Mouse (Mus musculus): Measurements from ENCODE around the gene Kif26a.

Kif26a gene

GRCm38 (mm10) chr12:112130161-112130860 is 15.7 kb upstream of the Kif26a start:
- DNase-seq (ENCODE audit: low read depth, low spot score), result no peak

DNA sequence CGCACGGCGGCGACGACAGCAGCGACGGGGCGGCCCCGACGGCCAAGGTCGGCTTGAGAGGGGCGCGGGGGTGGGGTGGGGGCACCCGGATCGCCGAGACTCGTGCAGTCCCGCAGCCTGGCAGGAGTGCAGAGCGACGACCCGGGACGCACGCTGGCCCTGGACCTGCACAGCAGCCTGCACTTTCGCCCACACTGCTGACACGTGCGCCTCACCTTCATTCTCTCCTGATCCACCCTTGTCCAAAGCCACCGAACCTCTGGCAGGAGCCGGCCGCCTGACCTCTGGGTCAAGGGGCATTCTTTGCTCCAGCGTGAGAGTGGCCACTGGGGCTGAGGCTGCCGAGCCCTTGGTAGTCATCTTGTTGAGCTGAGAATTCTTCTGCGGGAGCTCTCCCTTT is 15.1 kb upstream of the Kif26a start:
- DNase-seq (ENCODE audit: low read depth, low spot score), result no peak

DNA sequence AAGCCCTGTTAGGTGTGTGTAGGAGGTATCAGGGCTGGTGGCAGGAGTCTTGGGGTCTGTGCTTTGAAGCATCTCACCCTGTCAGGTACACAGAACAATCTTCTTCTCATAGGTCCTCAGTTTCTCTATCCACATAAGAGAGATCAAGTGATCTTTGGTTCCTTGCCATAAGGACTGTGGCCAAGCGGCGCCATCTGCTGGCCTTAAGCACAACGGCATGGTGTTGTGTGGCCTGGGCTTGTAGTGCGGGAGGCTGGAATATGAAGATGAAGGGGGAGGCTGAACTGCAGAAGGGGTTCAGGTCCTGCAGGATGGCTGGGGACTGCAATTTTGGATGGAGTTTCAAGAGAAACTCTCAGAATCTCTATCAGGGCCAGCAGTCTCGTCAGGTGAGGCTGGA is 5.8 kb upstream of the Kif26a start:
- peak; percentile 80 for DNase-seq (ENCODE audit: low read depth, low spot score)

DNA sequence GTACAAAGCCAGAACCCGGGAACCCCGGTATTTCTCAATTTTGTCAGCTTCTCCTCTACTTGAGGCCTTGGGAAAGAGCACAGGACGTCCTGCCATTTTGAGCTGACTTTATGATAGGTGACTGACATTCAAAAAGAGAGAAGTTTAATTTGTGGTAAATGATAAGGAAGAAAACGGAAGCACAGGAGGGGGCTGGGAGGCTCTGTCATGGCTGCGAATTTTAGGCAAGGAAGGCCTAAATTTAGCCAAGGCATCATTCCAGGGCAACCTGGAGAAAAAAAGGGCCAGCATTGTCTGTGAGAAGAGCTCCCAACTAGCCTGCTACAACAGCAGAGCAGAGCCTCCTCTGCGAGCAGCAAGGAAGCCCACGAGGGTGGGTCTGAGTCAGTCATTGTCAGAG is 5.3 kb upstream of the Kif26a start:
- DNase-seq (ENCODE audit: low read depth, low spot score), result no peak

GRCm38 (mm10) chr12:112141300-112141699 is 4.7 kb upstream of the Kif26a start:
- DNase-seq (ENCODE audit: low read depth, low spot score), result no peak

DNA sequence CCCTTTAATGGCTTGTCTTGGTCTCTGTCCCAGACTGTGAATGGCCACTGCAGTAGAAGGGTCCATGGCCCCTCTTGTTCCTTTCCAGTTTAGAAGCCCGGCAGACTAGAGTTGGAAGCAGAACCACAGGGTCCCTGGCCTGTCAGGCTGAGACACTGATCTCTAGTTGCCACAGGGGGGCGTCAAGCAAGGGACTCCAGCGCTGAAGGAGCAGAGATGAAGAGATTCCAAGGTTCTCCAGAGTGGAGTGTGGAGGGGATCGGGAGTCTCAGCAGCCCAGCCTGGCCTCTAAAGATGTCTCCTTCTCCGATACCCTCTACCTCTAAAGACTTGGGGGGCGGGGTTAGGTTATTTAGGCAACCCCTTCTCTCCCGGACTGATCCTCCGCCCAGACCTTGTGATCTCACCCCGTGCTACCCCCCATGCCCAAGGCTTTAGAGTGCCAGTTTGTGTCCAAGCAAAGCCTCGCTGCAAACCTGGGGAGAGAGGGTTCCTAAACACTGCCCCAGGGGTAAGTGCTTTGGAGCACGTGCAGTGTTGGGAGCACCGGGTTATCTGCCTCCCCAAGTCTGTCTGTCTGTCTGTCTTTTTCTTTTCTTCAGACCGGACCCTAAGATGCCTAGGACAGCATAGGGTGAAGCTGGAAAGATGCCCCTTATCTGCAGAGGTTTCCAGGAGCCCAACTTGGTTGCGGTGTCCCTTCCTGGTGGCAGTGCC is 2.7 kb upstream of the Kif26a start:
- DNase-seq (ENCODE audit: low read depth, low spot score), result peak; percentile 62

DNA sequence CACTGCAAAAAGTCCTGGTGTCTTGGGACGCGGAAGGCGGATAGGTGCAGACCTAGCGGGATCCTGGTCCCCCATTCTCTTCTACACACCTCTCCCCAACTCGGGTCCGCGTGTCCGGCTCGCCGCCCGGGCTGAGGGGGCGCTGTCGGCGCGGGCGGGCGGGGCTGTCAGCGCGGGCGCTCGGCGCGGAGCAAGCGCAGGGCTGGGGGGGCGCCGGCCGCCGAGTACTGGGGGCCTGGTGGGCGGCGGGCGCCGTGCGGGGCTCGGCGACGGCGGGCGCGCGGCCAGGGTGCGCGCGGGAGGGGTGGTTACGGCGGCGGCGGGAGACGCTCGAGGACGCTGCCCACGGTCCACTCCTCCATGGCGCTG is 2.2 kb upstream of the Kif26a start:
- no peak for DNase-seq (ENCODE audit: low read depth, low spot score)

- DNase-seq (ENCODE audit: low read depth, low spot score), result no peak
Observed at GRCm38 (mm10) chr12:112144377-112145115, 1.5 kb upstream of the Kif26a start.

DNA sequence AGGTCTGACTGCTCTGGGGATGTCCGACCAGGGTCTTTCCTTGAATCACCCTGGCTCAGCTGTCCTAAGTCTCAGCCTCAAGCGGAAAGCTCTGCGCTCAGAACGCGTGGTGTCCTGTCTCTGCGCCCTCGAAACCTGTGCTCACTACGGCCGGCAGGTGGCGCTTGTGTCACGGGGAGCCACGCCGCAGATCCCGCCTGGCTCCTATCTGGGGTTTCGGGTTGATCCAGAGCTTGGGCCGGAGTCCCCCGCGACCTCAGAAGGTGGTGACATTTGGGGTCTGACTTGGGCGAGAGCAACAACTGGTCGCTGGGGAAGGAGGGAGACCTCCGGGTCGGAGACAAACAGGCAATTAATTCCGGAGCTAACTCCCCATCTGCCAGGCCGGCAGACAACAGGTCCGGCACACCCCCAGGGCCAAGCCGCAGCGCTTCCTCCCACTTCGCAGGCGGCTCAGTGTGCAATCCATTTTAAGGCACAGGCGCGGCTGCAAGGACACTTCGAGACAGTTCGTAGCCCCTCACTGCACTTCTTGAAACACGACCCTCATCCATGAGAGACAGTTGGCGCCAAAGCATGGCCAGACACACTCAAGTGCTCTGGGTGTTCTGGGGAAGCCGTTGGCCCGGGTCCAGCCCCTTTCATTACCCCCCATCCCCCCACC is 665 bp upstream of the Kif26a start:
- DNase-seq (ENCODE audit: low read depth, low spot score), result peak; percentile 76

- DNase-seq (ENCODE audit: low read depth, low spot score), result no peak
Observed at GRCm38 (mm10) chr12:112147365-112147764, 1.4 kb downstream of the Kif26a start.

- DNase-seq (ENCODE audit: low read depth, low spot score), result no peak
Observed at GRCm38 (mm10) chr12:112150011-112150410, 4.0 kb downstream of the Kif26a start.

- DNase-seq (ENCODE audit: low read depth, low spot score), result no peak
Observed at GRCm38 (mm10) chr12:112151244-112151979, 5.4 kb downstream of the Kif26a start.

DNA sequence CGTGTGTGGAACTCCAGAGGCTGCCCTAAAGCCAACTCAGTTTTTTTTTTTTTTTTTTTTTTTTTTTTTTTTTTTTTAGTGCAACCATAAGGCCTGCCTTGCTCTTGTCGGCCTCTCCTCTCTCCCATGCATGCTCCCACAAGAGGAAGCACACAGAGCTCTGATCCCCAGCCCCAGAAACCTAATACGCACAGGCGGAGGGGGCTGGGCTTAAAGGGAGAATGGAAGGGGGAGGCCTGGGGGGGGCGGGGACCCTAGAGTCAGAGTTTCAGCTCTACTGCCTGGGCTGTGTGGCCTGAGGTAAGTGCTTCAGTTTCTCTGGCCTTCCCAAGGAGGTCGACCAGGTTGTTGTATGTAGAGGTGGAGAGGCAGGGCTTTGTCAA is 6.0 kb downstream of the Kif26a start:
- no peak for DNase-seq (ENCODE audit: low read depth, low spot score)

DNA sequence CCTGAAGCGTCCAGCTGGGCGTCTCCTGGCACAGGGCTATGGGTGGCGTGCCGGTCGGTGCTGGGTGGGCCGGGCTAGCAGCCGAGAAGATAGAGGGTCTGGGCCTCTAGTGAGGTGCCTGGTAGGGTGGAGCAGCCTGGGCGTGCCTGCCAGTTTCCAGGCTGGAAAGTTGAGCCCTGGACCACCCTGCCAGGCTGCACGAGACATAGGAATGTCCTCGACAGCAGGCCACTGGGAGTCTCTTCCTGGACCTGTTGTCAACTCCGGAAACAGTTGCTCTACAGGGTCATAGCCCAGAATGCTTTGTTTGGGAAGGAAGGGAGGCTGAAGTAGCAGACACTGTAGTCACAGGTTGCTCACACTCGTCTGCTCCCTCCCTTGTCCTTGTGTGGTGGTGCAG is 7.6 kb downstream of the Kif26a start:
- DNase-seq (ENCODE audit: low read depth, low spot score), result no peak

GRCm38 (mm10) chr12:112154476-112154875 is 8.5 kb downstream of the Kif26a start:
- no peak for DNase-seq (ENCODE audit: low read depth, low spot score)

DNA sequence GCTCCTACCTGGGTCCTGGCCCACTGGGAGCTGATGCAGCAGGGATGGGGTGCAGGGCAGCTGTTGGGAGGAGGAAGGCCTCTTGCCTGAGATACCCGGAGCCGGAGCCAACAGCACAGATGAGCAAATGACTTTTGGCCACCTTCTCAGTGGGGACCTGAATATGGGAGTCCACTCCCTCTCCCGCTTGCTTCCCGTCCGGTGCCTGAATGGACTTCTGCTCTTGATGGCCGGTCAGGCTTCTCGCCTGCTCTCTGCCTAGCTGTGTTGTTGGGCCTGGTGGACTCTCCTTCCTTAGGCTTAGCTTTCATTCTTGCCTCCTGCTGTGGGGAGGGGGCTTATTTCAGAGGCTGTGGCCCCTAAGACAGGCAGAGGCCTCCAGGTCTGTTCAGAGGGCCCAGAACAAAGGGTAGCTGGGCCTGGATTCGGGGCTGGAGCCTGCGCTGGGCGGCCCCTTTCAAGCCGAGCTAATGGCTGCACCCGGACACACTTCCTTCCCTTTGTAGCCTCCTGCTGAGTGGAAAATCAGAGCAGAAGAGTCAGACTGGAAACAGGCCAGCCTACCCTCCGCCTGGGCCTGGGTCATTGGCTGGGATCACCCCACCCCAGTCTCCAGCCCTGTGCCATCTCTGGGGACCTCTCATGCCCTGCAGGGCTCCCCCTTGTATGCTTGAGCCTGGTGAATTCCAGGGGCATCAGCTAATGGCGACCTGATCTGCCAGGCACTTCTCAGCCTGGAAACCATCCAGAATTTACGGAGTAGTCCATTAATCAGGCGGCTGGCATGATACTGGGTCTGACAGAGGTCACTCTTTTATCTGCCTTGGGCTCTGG is 9.4 kb downstream of the Kif26a start:
- DNase-seq (ENCODE audit: low read depth, low spot score), result no peak

- no peak for DNase-seq (ENCODE audit: low read depth, low spot score)
Observed at GRCm38 (mm10) chr12:112156804-112157203, 10.8 kb downstream of the Kif26a start.

DNA sequence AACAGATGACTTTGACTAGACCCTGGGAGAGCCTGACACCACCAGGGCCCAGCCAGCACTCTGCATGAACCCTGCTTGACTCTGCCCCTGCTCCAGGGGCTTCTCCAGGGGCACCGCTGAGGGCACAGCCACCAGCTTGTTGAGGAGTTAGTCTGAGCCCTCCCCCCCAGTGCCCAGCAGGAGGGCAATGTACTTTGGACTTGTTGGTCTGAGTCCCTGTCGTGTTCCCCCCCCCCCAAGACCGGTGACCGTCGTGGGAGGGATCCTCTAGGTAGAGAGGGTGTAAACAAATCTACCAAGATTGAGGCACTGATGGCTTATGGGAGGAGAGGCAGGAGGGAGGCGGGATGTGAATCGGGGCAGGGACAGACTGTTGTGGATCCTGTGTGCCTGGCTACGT is 12.2 kb downstream of the Kif26a start:
- DNase-seq (ENCODE audit: low read depth, low spot score), result no peak

DNA sequence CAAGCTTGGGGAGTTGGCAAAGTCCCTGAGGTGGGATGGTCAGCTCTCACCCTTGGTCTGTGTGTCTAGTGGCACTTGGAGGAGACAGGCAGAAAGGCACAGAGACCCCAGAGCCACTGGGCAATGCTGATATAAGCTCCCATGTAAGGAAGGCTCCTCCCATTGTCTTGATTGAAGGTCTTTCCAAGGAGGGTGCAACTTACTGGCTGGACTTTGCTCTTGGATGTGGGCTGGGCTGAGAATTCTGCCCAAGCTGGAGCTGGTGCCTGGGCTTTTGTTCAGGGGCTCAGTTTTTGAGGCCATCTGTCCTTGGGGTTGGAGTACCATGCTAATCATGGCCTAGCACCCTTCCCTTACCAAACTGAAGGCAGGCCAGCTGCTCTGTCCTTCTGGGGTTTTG is 12.8 kb downstream of the Kif26a start:
- no peak for DNase-seq (ENCODE audit: low read depth, low spot score)

DNA sequence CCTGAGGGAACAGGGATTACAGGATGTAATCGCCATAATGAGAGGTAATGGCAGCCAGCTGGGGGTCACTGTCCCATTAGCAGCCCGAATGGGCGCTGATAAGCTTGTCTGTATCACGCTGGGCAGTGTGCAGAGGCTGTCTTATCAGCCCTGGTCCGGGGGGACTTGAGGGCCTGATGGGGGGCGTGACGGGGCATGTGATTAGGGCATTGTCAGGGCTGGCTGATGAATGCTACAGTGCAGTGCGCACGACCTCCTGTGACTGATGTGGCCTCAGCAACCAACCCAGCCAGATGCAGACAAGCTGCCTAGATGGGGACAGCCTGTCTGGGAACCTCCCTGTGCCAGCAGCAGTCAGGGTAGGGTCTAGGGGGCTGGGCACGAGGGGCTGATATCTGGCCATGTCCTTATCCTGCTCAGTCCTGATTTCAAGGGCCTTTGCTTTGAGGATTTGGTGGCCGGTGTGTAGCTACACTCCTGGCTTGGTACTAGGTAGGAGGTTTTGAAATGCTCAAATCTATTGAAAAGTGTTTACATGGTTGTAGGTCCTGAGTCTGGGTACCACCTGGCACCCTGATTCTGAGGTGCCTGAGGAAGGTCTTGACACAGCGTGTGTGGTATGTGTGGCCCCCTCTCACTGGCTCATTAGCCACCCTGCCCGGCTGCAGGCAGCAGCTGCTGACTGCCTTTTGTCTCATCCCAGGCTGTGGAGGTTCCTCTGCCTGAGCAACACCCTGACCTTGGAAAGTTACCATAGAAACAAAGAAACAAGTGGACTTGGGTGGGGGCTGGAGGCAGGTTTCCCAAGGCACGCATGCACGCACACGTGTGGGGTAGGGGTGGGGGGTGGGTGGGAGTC is 18.2 kb downstream of the Kif26a start:
- no peak for DNase-seq (ENCODE audit: low read depth, low spot score)
